Mouse (Mus musculus): ENCODE measurements around the gene Slc43a1.
A peak's percentile ranks its signal among the peaks of the same experiment; 100 is the strongest.
"Not testable (repeated sequence)": the region's sequence is repeated elsewhere in the genome, so short reads cannot be mapped to it uniquely, and the experiment has no call there.

The Slc43a1 gene

GRCm38 (mm10) chr2:84838593-84838949 is at the start of gene Slc43a1:
TSS of gene Slc43a1 (plus strand) at chr2:84838850.
- no peak for DNase-seq (ENCODE audit: low spot score)

GRCm38 (mm10) chr2:84790418-84790817 is 48.2 kb upstream of the Slc43a1 start:
- no peak for DNase-seq (ENCODE audit: low spot score)

- no peak for DNase-seq (ENCODE audit: low spot score)
These were observed 46.1 kb upstream of the Slc43a1 start for GRCm38 (mm10) chr2:84792516-84792915.

- DNase-seq (ENCODE audit: low spot score), result no peak
These were observed 45.5 kb upstream of the Slc43a1 start for GRCm38 (mm10) chr2:84793154-84793553.

- no peak for DNase-seq (ENCODE audit: low spot score)
These were observed 44.8 kb upstream of the Slc43a1 start for GRCm38 (mm10) chr2:84793871-84794270.

GRCm38 (mm10) chr2:84797833-84798492 is 40.7 kb upstream of the Slc43a1 start:
- peak; percentile 73 for DNase-seq (ENCODE audit: low spot score)

- peak; percentile 70 for DNase-seq (ENCODE audit: low spot score)
These were observed 40.1 kb upstream of the Slc43a1 start, which contains the start of gene Ube2l6 for GRCm38 (mm10) chr2:84798493-84798921. TSS of gene Ube2l6 (plus strand) at chr2:84798828.

- DNase-seq (ENCODE audit: low spot score), result peak; percentile 89
These were observed 39.5 kb upstream of the Slc43a1 start for GRCm38 (mm10) chr2:84799041-84799561.

GRCm38 (mm10) chr2:84800304-84800703 is 38.3 kb upstream of the Slc43a1 start:
- no peak for DNase-seq (ENCODE audit: low spot score)

- not testable (repeated sequence) for DNase-seq (ENCODE audit: low spot score)
These were observed 37.4 kb upstream of the Slc43a1 start for GRCm38 (mm10) chr2:84801223-84801622.

GRCm38 (mm10) chr2:84803963-84804362 is 34.7 kb upstream of the Slc43a1 start:
- DNase-seq (ENCODE audit: low spot score), result no peak

- DNase-seq (ENCODE audit: low spot score), result no peak
These were observed 32.1 kb upstream of the Slc43a1 start for GRCm38 (mm10) chr2:84806546-84806945.

GRCm38 (mm10) chr2:84809330-84809729 is 29.3 kb upstream of the Slc43a1 start:
- DNase-seq (ENCODE audit: low spot score), result no peak

- DNase-seq (ENCODE audit: low spot score), result no peak
These were observed 28.1 kb upstream of the Slc43a1 start for GRCm38 (mm10) chr2:84810526-84810885.

- DNase-seq (ENCODE audit: low spot score), result peak; percentile 90
These were observed 27.6 kb upstream of the Slc43a1 start for GRCm38 (mm10) chr2:84810886-84811577.

GRCm38 (mm10) chr2:84811880-84812279 is 26.8 kb upstream of the Slc43a1 start:
- no peak for DNase-seq (ENCODE audit: low spot score)

GRCm38 (mm10) chr2:84812676-84813075 is 26.0 kb upstream of the Slc43a1 start:
- DNase-seq (ENCODE audit: low spot score), result no peak

GRCm38 (mm10) chr2:84819861-84820260 is 18.8 kb upstream of the Slc43a1 start:
- DNase-seq (ENCODE audit: low spot score), result no peak

GRCm38 (mm10) chr2:84822552-84822951 is 16.1 kb upstream of the Slc43a1 start, which contains the start of gene Smtnl1:
TSS of gene Smtnl1 (minus strand) at chr2:84822652.
- no peak for DNase-seq (ENCODE audit: low spot score)

GRCm38 (mm10) chr2:84823237-84823636 is 15.4 kb upstream of the Slc43a1 start:
- DNase-seq (ENCODE audit: low spot score), result no peak

GRCm38 (mm10) chr2:84826488-84827282 is 12.0 kb upstream of the Slc43a1 start, which contains the start of gene Timm10:
TSS of gene Timm10 (plus strand) at chr2:84826997.
- DNase-seq (ENCODE audit: low spot score), result peak; percentile 93

GRCm38 (mm10) chr2:84827283-84827920 is 11.2 kb upstream of the Slc43a1 start:
- no peak for DNase-seq (ENCODE audit: low spot score)

All from lung, postnatal 25 days (tissue).